Mouse (Mus musculus) macrophage (primary cell): ENCODE measurements around the gene Gapvd1. TPM values are rescaled to one million over a fixed set of nuclear protein-coding genes. Genes with fewer than 3 reads are reported as not detected.
A peak's percentile ranks its signal among the peaks of the same experiment; 100 is the strongest.

Experiments
- H3K27ac ChIP-seq: fragments of 350-480 bp; formaldehyde crosslinking; 2 replicates; pipeline ENCODE4 v1.9.0; 2021
- H3K36me3 ChIP-seq: fragments of 350-480 bp; formaldehyde crosslinking; 2 replicates; pipeline ENCODE4 v1.9.0; 2021; ENCODE audit errors: inconsistent target
- H3K4me3 ChIP-seq: fragments of 350-480 bp; formaldehyde crosslinking; 2 replicates; pipeline ENCODE4 v1.9.0; 2021; ENCODE audit errors: inconsistent target
- H3K79me2 ChIP-seq: fragments of 350-480 bp; formaldehyde crosslinking; 2 replicates; pipeline ENCODE4 v1.9.0; 2021; ENCODE audit errors: inconsistent target
- WGBS: methylation state at CpG from one replicate; pipeline ENCODE4 v1.1.7; 2026; ENCODE audit warnings: inconsistent platforms; ENCODE audit not compliant: missing documents; 5-methylcytosine and 5-hydroxymethylcytosine counted together
- polyA plus RNA-seq: library from polyadenylated mRNA; stranded (reverse); fragments of 250-400 nt; gene quantifications from 3 replicates; pipeline ENCODE4 v1.2.4, GENCODE M21; 2018; ENCODE audit warnings: inconsistent platforms

Gene Gapvd1
- polyA plus RNA-seq, 1 experiment from 2014 or later: 66.7 TPM

GRCm38 (mm10) chr2:34645851-34646540 lies 109.0 kb downstream of the Gapvd1 start:
- WGBS: 5% methylated on average over 21 of the region's 21 CpGs
- H3K4me3 ChIP-seq: peak overlapping the region; percentile 47
- H3K79me2 ChIP-seq: no peaks in the 10 kb centered on the region
- no peaks in the 10 kb centered on the region for H3K36me3 ChIP-seq
- no peak overlapping the region for H3K27ac ChIP-seq

GRCm38 (mm10) chr2:34644571-34645526 lies 110.2 kb downstream of the Gapvd1 start:
- Histone ChIP-seq H3K36me3 (no peaks in the 10 kb centered on the region), H3K79me2 (no peaks in the 10 kb centered on the region), H3K27ac (no peak overlapping the region), H3K4me3 (no peak overlapping the region)
- 63% methylated on average over 22 of the region's 22 CpGs for WGBS

GRCm38 (mm10) chr2:34642351-34642750 lies 112.7 kb downstream of the Gapvd1 start:
- WGBS: 68% methylated on average over 2 of the region's 2 CpGs
- H3K79me2 ChIP-seq: no peaks in the 10 kb centered on the region
- no peak overlapping the region for H3K4me3 ChIP-seq
- no peaks in the 10 kb centered on the region for H3K36me3 ChIP-seq
- no peak overlapping the region for H3K27ac ChIP-seq

- Histone ChIP-seq H3K27ac (no peak overlapping the region), H3K79me2 (no peaks in the 10 kb centered on the region), H3K36me3 (no peaks in the 10 kb centered on the region), H3K4me3 (no peak overlapping the region)
- 75% methylated on average over 4 of the region's 5 CpGs for WGBS
These were observed 115.3 kb downstream of the Gapvd1 start for GRCm38 (mm10) chr2:34639725-34640124.

- no peak overlapping the region for H3K27ac ChIP-seq
These were observed 115.9 kb downstream of the Gapvd1 start for GRCm38 (mm10) chr2:34638955-34639650.

GRCm38 (mm10) chr2:34635249-34636165 lies 119.5 kb downstream of the Gapvd1 start:
- Histone ChIP-seq H3K36me3 (no peaks in the 10 kb centered on the region), H3K4me3 (no peak overlapping the region), H3K27ac (no peak overlapping the region), H3K79me2 (no peaks in the 10 kb centered on the region)
- 93% methylated on average over 13 of the region's 14 CpGs for WGBS

More at GRCm38 (mm10) chr2:34638955-34639650, 115.9 kb downstream of the Gapvd1 start:
- Histone ChIP-seq H3K79me2 (no peaks in the 10 kb centered on the region), H3K4me3 (no peak overlapping the region), H3K36me3 (no peaks in the 10 kb centered on the region)
- 19% methylated on average over 37 of the region's 37 CpGs for WGBS

GRCm38 (mm10) chr2:34632051-34632450 lies 123.0 kb downstream of the Gapvd1 start:
- Histone ChIP-seq H3K36me3 (no peaks in the 10 kb centered on the region), H3K79me2 (no peaks in the 10 kb centered on the region), H3K27ac (no peak overlapping the region), H3K4me3 (no peak overlapping the region)
- 91% methylated on average over 12 of the region's 12 CpGs for WGBS

GRCm38 (mm10) chr2:34630445-34630844 lies 124.6 kb downstream of the Gapvd1 start:
- Histone ChIP-seq H3K27ac (no peak overlapping the region), H3K36me3 (no peaks in the 10 kb centered on the region), H3K4me3 (no peak overlapping the region), H3K79me2 (no peaks in the 10 kb centered on the region)
- WGBS: 88% methylated on average over 6 of the region's 6 CpGs

GRCm38 (mm10) chr2:34629758-34630157 lies 125.3 kb downstream of the Gapvd1 start:
- 67% methylated on average over 7 of the region's 7 CpGs for WGBS
- H3K36me3 ChIP-seq: 0 out of 2 replicates have a peak, but pooled peaks cover 4% of the 10 kb centered on the region
- no peak overlapping the region for H3K4me3 ChIP-seq
- H3K79me2 ChIP-seq: no peaks in the 10 kb centered on the region
- no peak overlapping the region for H3K27ac ChIP-seq

- 0 out of 2 replicates have a peak, but pooled peaks cover 7% of the 10 kb centered on the region for H3K36me3 ChIP-seq
- H3K4me3 ChIP-seq: no peak overlapping the region
- WGBS: 59% methylated on average over 4 of the region's 4 CpGs
- no peak overlapping the region for H3K27ac ChIP-seq
- H3K79me2 ChIP-seq: no peaks in the 10 kb centered on the region
These were observed 126.0 kb downstream of the Gapvd1 start for GRCm38 (mm10) chr2:34628903-34629540.

GRCm38 (mm10) chr2:34627328-34628226 lies 127.5 kb downstream of the Gapvd1 start:
- Histone ChIP-seq H3K79me2 (no peaks in the 10 kb centered on the region), H3K36me3 (peaks cover 17% of the 10 kb centered on the region), H3K4me3 (no peak overlapping the region), H3K27ac (no peak overlapping the region)
- WGBS: 40% methylated on average over 17 of the region's 17 CpGs
